Mouse (Mus musculus) monocyte, adult 2 months (primary cell): ENCODE results near the gene Dmd.

Experiments
- DNase-seq, 2 experiments: peaks; one replicate each; pipeline ENCODE4 v3.0.0; 2022; ENCODE audit warnings: low spot score in 2 of 2, low read depth in 1 of 2

The Dmd gene

GRCm38 (mm10) chrX:84364981-84365380, 1416.3 kb downstream of the Dmd start:
- no peak for DNase-seq

GRCm38 (mm10) chrX:84435608-84436007, 1486.9 kb downstream of the Dmd start:
- no peak for DNase-seq

GRCm38 (mm10) chrX:84436556-84436955, 1487.9 kb downstream of the Dmd start:
- no peak for DNase-seq

- no peak for DNase-seq
These were observed 1494.3 kb downstream of the Dmd start for GRCm38 (mm10) chrX:84442996-84443395.

DNA sequence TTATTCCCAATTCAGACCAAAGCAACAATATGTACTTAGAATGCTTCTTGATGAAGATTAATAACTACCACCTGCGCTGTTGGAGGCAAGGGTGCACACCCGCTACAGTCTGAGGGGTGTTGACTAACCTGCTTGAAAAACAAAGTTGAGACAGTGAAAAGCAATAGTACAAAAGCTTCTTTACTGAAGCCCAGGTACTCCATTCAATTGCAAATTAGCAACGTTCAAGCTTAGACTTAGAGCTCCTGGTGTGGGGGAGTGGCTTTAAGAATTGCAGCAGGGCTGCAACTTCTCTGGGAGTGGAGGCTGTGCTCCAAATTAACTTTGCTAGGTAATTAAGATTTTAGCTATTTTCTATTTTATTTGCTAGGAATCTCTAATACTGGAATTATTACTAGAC, 1495.3 kb downstream of the Dmd start:
- no peak for DNase-seq

GRCm38 (mm10) chrX:84444638-84445037, 1496.0 kb downstream of the Dmd start:
- no peak for DNase-seq

DNA sequence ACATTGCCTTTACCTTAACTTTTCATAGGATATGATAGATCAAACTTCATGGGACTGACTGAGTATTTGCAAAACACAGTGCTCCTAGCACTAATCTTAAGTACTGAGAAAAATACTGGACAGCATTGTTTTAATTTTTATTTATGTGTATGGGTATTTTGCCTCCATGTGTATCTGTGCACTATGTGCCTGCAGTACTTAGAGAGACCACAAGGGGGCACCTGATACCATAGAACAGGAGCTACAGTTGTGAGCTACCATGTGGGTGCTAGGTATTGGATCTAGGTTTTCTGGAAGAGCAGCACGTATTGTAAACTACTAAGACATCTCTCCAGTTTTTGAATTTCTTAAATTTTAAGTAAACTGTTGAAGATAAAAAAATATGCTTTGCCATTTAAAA, 1505.8 kb downstream of the Dmd start:
- DNase-seq, result no peak

GRCm38 (mm10) chrX:84514650-84515366, 1566.1 kb downstream of the Dmd start:
- DNase-seq, result no peak

DNA sequence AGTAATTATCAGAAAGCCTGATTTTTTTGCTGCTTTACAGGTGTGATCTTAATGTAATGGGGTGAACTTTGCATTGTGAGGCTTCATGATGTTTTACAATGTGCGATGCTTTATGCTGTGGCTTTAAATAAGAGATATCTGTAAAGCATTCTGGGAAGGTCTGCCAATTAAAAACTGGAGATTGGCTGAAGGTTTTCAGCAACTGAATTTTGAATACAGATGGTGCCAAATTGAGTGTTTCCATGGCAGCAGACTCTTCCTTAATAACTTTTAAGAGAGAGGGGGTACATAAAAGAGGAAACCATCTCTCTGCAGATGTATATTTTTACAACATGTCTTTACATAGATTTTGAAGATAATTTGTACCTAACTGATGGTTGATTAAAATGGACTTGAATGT, 1603.3 kb downstream of the Dmd start:
- DNase-seq, result no peak

- DNase-seq, result no peak
These were observed 1604.8 kb downstream of the Dmd start for GRCm38 (mm10) chrX:84553441-84553840.

- DNase-seq, result no peak
These were observed 1649.8 kb downstream of the Dmd start for GRCm38 (mm10) chrX:84598476-84598875.

DNA sequence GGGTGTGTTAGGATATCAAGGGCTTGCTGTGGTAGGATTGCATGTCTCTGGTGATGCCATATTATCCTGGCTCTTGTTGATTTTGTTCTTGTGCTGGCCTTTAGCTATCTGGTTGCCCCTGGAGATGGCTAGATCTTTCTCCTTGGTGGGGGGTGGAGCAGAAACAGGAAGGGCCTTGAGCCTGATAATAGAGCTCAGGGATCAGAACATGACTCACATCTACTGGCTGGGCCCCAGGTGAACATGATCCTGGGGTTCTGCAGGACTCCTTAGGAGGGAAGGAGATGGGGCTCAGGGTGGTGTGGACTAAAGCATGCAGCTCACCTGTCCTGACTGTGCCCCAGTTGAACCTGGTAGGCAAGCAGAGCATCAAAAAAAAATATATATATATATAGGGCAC, 1691.8 kb downstream of the Dmd start:
- no peak for DNase-seq

GRCm38 (mm10) chrX:84747683-84748082, 1799.0 kb downstream of the Dmd start:
- DNase-seq, result no peak

GRCm38 (mm10) chrX:84860012-84860647, 1911.5 kb downstream of the Dmd start:
- no peak for DNase-seq

- DNase-seq, result no peak
These were observed 1924.4 kb downstream of the Dmd start for GRCm38 (mm10) chrX:84873090-84873489.

GRCm38 (mm10) chrX:84878125-84878524, 1929.5 kb downstream of the Dmd start:
- DNase-seq, result no peak

DNA sequence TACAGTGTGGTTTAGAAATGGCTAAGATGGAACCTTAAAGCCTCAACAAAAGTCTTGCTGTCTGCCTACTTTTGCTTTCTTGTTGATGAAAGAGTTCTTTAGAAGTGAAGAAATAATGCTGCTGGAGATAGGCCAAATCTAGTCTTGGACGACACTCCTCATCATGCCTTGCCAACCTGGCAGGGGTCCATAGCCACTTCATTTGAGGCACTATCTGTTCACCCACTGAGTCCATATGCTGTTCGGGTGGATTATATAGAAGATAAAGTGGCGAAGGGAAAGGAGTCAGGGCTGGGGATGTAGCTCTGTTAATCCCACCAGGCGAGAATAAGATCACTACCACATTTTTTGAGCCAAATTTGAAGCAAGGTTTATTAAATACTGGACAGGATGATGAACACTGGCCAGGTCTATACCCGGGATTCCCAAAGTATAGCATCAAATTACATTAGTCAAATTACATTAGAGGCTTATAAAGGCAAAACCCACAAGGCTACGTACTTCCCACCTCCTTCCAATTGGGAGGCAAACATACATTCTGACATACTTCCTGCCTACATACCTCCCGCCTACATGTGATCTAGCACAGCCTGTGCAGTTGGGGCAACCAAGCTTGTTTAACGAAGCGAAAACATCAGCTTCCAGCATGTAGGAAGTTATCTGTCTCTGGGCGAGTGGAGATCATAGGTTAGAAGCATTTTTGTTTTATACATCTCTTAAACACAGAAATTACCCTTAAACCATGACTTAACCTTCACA, 1984.2 kb downstream of the Dmd start:
- DNase-seq, result no peak

DNA sequence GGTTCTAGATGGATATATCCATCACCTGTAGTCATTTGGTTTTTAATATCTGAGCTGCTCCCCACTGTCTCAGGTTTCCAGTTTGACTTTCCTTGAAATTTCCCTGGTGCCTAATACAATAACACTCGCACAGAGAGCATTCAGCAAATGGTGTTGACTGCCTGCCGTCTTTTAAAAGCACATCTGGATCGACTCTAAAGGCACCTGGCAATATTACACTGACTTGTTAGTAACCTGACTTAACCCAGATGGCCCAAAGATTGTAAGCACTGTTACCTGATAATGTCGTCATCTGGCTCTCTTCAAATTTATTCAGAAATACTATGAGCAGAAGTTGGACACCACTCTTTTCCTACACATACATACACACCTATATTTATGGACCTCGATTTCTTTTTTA, 2011.9 kb downstream of the Dmd start:
- no peak for DNase-seq

GRCm38 (mm10) chrX:84960972-84961371, 2012.3 kb downstream of the Dmd start:
- no peak for DNase-seq

DNA sequence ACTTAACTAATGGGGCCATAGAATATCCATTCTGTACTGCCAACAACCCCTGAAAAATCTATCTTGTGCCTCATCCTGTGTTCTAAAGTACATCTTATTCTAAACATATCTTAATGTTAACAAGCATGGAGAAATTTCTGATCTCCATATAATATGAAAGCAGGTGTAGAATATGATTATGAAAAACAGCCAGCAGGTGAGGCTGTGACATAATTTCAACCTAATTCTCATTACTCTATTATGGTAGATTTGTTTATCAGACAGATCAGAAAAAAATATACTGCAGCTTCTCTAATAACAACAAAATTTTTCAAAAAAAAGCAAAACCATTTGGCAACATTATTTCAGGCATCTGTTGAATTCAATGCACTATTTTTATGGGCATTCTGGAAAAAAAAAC, 2059.6 kb downstream of the Dmd start:
- DNase-seq, result no peak

GRCm38 (mm10) chrX:85041466-85042058, 2092.9 kb downstream of the Dmd start:
- DNase-seq, result no peak

GRCm38 (mm10) chrX:85046631-85047030, 2098.0 kb downstream of the Dmd start:
- DNase-seq, result no peak
